Mouse (Mus musculus): ENCODE data around the gene Gm17949.

- TF ChIP-seq POLR2A (IDR thresholded peaks at IDR 0.05; ENCODE audit: insufficient read depth, low read depth, low read length) (no peak), CTCF (IDR thresholded peaks at IDR 0.05) (no peak), EP300 (IDR thresholded peaks at IDR 0.05; ENCODE audit: insufficient read depth, low read depth, low read length) (no peak)
Measured at GRCm38 (mm10) chr17:56999968-57000609, 11.2 kb upstream of the Gm17949 start, which contains the start of gene Pspn.

Data from heart, adult 2 months (tissue).